ENCODE assay signal across 8 mouse cellular contexts in the genomic region with DNA sequence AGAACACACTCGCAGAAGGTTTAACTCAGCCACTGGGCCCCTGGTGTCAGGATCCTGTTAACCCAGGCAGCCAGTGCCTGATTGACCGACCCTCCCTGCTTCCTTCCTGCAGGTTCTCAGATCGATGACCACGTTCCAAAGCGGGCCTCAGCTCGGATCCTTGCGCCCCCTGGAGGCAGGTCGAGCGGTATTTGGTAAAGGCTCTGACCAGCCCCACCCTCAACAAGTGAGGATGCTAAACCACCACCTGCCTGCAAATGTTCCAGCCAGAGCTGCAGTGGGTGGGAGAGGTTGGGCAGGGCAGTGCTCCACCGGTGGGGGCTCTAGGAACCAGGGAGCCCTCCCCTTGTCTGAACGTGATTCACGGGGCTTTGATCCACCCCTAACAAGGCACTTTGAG. TPM values are rescaled to one million over a fixed set of nuclear protein-coding genes. Genes with fewer than 3 reads are reported as not detected.
A peak's percentile ranks its signal among the peaks of the same experiment; 100 is the strongest.
DNase-seq lines count a peak whose midpoint lies in the region; ATAC-seq and TF ChIP-seq lines count a peak whose summit lies in the region.

No protein-coding gene starts in this region.

- H3K9me3 ChIP-seq in hindbrain, embryonic 16.5 days (ENCODE audit: control insufficient read depth, low read length), result no peaks in the 10 kb centered on the region

- no peak overlapping the region for H3K27ac ChIP-seq in gastrocnemius, adult 2 months
- no peak overlapping the region for H3K27ac ChIP-seq in hindbrain, embryonic 16.5 days (ENCODE audit: low read depth, low read length)

- ATAC-seq in hindbrain, embryonic 16.5 days, result peak; percentile 62
- ATAC-seq in megakaryocyte-erythroid progenitor cell, adult 5-6 weeks (replicated peaks; ENCODE audit: low FRiP score, low TSS enrichment, poor library complexity, severe bottlenecking), result peak; percentile 60

- peaks cover 26% of the 10 kb centered on the region for H3K36me3 ChIP-seq in hindbrain, embryonic 16.5 days (ENCODE audit: control insufficient read depth, insufficient read depth, low read length)

- intact Hi-C loops in gastrocnemius, adult 2 months (cut with DNase I), result no loop called here

- no peaks in the 10 kb centered on the region for H3K4me1 ChIP-seq in hindbrain, embryonic 16.5 days (ENCODE audit: control insufficient read depth, insufficient read depth, low read depth, low read length)

- H3K9ac ChIP-seq in hindbrain, embryonic 16.5 days (ENCODE audit: low read depth, low read length), result no peak overlapping the region

- TF ChIP-seq CTCF in gastrocnemius, adult 2 months (IDR thresholded peaks at IDR 0.05), result peak; percentile 87

- no peak overlapping the region for H3K4me3 ChIP-seq in gastrocnemius, adult 2 months
- H3K4me3 ChIP-seq in hindbrain, embryonic 16.5 days (ENCODE audit: low read length), result no peak overlapping the region

- no peaks in the 10 kb centered on the region for H3K27me3 ChIP-seq in hindbrain, embryonic 16.5 days (replicated peaks; ENCODE audit: control insufficient read depth, insufficient read depth, low read length)

- DNase-seq in T-cell, adult 2 months (ENCODE audit: low spot score), result peak; percentile 54
- peak; percentile 93 to 97 for DNase-seq in cerebellum, postnatal 14 days
- DNase-seq in gastrocnemius, adult 2 months, result peak; percentile 90
- DNase-seq in left cerebral cortex, adult 8-10 months (ENCODE audit: low spot score in 2 of 2), result peak; percentile 51 to 63
- DNase-seq in right cerebral cortex, postnatal 4 days, result peak; percentile 92
- peak; percentile 58 for DNase-seq in yolk sac, embryonic 10.5 days (ENCODE audit: low spot score)

- 13% methylated on average over 12 of the region's 12 CpGs for WGBS in hindbrain, embryonic 16.5 days

- no peak overlapping the region for H3K4me2 ChIP-seq in hindbrain, embryonic 16.5 days (ENCODE audit: low read length)

RNA-seq across cellular contexts. Expression of a gene that starts 18.3 kb away (rescaled TPM):
- 10 to 100 TPM; 72.0 to 90.4 TPM for total RNA-seq in gastrocnemius, adult 2 months (2021)
- 151 and 153 TPM in 2 replicates for polyA plus RNA-seq in hindbrain, embryonic 16.5 days (2015; fragmentation: Nextera tagmentation; extraction: Ambion mirVana)
- total RNA-seq in left cerebral cortex, adult 8-10 months (2022), result 100 to 1,000 TPM; 220 to 238 (median 224) TPM
- total RNA-seq in megakaryocyte-erythroid progenitor cell, adult 5-6 weeks (2014; fragmentation: Nextera tagmentation), result 0.25 TPM in 1 of 2 replicates, not detected in the other
- not detected in 2 replicates for total RNA-seq in megakaryocyte-erythroid progenitor cell, adult 5-6 weeks (2017)

Comparison
In these comparisons a context has a peak if more than half of its experiments do, and no peak if none do; other contexts are left out.
1. RNA of a gene that starts 18.3 kb away (total RNA-seq): 220 to 238 TPM in left cerebral cortex, adult 8-10 months and 72.0 to 90.4 TPM in gastrocnemius, adult 2 months; 0.25 TPM in megakaryocyte-erythroid progenitor cell, adult 5-6 weeks; every median in the first group is over 10 times any median in the second.
2. Peak in every context shown above with its lines, with median percentiles within 50 percentile points of each other: DNase-seq.